Mouse (Mus musculus): ENCODE results near the gene Unc5a. TPM values are rescaled to one million over a fixed set of nuclear protein-coding genes. Genes with fewer than 3 reads are reported as not detected.

Gene Unc5a
- 0.96 and 1.5 TPM in 2 replicates for polyA plus RNA-seq (2012; ENCODE audit: low replicate concordance)

GRCm38 (mm10) chr13:54948531-54949493 lies at the start of gene Unc5a:
Unc5a (plus strand) TSS chr13:54949411.

DNA sequence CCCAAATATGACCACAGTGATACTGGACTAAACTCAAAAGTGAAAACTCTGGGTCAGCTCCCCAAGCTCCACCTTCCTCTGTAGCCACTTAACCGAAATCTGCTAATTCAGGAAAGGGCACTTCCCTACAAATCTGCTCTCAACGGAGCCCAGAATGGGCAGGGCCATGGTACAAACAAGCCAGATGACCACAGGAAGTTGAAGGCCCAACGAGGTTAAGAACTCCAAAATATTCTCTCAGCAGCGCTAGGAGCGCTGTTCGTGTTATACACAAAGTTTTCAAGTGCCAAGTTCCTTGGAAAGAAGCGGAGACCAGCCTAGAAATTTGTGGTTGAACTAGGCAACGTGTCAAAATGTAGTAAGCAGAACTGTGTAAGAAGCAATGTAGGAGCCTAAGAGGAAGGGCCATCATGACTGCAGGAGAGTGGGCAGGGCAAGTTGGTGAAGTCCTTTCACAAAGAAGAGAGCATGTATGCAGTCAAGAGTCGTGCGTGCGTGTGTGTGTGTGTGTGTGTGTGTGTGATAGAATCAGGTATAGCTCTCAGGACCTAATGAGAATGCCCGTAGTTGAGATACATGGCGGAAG lies 72.1 kb downstream of the Unc5a start, which contains the start of gene Hk3:
TSS of gene Hk3 (minus strand) at position 192 of the 586 bp plus-strand sequence.

Other genes starting within 250 kb of the Unc5a start
- not detected in 2 replicates for gene Cdhr2, start 247.9 kb upstream of the Unc5a start, polyA plus RNA-seq (2012; ENCODE audit: low replicate concordance)
- not detected in 2 replicates for gene Gprin1, start 199.5 kb upstream of the Unc5a start, polyA plus RNA-seq (2012; ENCODE audit: low replicate concordance)
- gene Sncb, start 182.8 kb upstream of the Unc5a start, polyA plus RNA-seq (2012; ENCODE audit: low replicate concordance), result 0.30 TPM in 1 of 2 replicates, not detected in the other
- 0.09 TPM in 1 of 2 replicates, not detected in the other for gene Eif4e1b, start 165.4 kb upstream of the Unc5a start, polyA plus RNA-seq (2012; ENCODE audit: low replicate concordance)
- 2.2 and 2.8 TPM in 2 replicates for gene Tspan17, start 160.0 kb upstream of the Unc5a start, polyA plus RNA-seq (2012; ENCODE audit: low replicate concordance)
- 2.9 and 4.8 TPM in 2 replicates for gene Hk3, start 72.0 kb downstream of the Unc5a start, polyA plus RNA-seq (2012; ENCODE audit: low replicate concordance)
- gene Uimc1, start 150.9 kb downstream of the Unc5a start, polyA plus RNA-seq (2012; ENCODE audit: low replicate concordance), result 2.4 and 3.0 TPM in 2 replicates
- gene Zfp346, start 155.9 kb downstream of the Unc5a start, polyA plus RNA-seq (2012; ENCODE audit: low replicate concordance), result 6.4 and 13.6 TPM in 2 replicates
- gene Gm17617, start 184.1 kb downstream of the Unc5a start, polyA plus RNA-seq (2012; ENCODE audit: low replicate concordance), result not detected in 2 replicates
- 0.10 and 0.15 TPM in 2 replicates for gene Fgfr4, start 203.2 kb downstream of the Unc5a start, polyA plus RNA-seq (2012; ENCODE audit: low replicate concordance)

All from leukemia stem cell, adult 10-12 weeks (primary cell).